Mouse (Mus musculus) T-helper 1 cell (primary cell): ENCODE results near the gene Fancc.
"Not testable (repeated sequence)": the region's sequence is repeated elsewhere in the genome, so short reads cannot be mapped to it uniquely, and the experiment has no call there.

Experiments
- in situ Hi-C: fragments of 300-600 bp; cut with MboI, MseI; formaldehyde crosslinking; loops from one replicate; pipeline ENCODE4 v1.15.1; 2025; ENCODE audit warnings: high pct_unique_total_duplicates

Fancc gene

DNA sequence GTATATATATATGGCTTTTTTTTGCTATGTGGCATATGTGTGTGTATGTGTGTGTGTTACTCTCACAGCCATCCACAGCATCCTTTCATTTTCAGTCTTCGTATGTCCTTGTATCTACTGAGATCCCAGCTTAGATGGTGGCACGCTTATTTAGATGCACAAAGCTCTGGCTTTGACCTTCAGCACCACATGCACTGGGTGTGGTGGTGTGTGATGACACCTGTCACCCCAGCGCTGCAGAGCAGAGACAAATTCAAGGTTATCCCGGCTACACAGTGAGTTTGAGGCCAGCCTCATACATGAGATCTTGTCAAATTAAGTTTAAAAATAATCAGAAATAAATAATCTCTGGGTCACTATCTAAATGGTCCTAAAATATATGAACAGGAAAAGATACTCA, 141.0 kb downstream of the Fancc start:
- in situ Hi-C loops: no loop called here

GRCm38 (mm10) chr13:63353312-63353711, 143.8 kb downstream of the Fancc start:
- in situ Hi-C loops: not testable (repeated sequence)

DNA sequence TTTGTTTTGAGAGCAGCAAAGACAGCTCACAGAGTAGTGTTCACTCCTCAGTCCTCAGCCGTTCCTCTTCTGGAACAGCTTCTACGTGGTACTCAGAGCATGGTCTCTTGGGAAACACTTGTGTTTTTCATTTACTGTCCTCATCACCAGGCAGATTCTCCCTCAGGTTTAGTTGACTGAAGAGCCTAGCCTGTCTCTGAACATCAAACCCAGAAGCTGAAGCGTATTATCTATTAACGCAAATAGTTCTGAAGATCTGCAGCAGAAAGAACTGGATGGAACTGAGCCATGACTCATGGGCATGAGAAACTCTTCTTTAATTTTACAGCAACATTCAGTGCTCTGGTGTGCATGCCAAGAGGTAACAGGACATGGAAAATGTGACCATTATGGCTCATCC, 147.0 kb downstream of the Fancc start:
- in situ Hi-C loops: no loop called here

DNA sequence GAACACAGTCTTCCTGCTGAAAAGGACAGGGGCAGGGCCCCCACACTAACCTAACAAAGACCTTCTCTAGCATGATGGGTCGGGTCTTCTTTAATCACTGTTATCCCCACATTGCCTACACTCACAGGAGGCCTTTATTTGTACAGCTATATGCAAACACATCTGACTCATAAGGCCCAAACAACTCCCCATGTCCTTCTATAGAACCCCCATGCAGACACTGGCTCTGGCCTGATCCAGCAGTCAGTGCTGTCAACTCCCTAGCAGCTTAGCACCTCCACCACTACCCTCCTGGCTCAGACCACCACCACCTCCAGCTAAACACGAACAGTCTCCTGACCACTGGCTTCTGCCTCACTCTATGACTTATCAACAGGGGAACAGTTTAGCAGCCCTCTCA, 149.4 kb downstream of the Fancc start:
- in situ Hi-C loops: no loop called here

DNA sequence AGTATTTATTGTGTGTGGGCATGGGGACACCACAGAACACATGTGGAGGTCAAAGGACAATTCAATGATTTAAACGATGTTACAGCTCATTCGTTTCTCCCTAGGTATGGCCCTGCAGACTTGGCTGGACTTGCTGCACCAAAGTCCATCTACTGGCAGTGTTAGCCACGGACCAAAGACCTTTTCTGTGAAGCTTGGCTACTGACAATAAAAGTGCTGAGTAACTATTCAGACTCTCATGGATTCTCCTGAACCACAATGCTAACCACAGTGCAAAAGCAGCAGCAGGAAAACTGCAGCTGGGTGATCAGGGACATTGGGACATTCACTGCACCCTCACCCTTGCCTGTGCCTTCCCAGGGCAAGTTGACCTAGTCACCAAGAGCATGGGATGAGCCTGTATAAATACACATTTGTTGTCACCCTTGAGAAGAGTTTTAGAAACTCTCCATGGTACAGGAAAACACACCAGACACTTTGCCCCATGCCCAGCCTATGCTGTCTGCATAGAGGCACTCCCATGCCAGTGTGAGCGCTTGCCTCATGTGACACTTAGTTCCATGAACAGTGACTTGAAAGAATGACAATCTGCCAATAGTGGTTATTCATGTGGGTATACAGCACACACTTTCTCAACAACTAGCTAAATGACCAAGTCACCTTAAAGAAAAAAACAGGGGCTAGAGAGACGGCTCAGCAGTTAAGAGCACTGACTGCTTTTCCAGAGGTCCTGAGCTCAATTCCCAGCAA, 151.4 kb downstream of the Fancc start:
- in situ Hi-C loops: no loop called here

DNA sequence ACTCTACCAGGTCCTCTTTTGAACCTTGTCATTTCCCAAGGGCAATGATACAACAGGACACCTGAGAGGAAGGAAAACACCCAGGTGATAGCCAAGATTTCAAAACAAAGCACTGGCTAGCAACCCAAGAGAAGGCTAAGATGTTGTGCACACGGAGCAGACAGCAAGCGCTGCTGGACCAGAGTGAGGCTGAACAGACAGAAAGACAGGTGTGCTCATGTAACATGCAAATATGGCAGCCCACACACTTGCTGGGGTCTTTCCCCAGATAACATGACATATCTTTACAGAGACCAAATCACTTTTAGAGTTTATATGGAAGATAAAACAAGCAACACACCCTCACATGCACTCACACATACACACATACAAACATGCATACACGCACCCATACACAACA, 152.6 kb downstream of the Fancc start:
- in situ Hi-C loops: no loop called here

DNA sequence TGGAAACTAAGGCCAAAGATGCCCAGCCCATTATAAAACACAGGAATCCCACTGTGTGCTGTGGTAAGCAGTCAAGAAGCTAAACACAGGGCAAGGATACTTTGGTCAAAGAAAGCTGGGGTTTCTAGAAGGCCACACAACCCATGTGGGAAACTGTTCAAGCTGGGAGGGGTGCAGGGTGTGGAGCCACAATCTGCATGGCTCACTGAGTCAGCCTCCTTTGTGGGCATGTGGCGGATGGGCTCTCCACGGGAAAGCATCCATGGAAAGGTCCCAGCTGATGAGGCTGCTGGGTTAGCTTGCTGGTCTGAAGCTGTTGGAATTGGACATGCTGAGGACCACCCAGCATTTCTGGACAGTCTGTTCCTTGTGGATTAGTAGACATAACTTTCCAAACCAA, 154.3 kb downstream of the Fancc start:
- in situ Hi-C loops: no loop called here

DNA sequence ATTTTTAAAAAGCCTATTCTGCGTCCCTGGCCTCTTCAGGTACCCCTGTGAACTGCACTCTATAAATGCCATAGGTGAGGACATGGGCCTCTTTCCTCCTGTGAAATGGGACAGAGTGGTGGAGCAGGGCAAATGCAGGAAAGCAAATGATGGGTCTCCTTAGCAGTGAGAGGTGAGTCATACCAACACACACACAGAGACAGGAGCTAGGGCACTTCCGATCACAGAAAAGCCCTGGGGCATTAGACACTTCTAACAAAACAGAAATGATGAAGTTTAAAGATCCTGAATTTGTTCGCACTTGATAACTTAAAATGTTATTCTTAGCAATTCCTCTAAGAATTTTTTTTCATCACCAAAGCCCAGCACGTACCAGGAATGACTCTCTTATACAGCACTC, 157.1 kb downstream of the Fancc start:
- in situ Hi-C loops: no loop called here

DNA sequence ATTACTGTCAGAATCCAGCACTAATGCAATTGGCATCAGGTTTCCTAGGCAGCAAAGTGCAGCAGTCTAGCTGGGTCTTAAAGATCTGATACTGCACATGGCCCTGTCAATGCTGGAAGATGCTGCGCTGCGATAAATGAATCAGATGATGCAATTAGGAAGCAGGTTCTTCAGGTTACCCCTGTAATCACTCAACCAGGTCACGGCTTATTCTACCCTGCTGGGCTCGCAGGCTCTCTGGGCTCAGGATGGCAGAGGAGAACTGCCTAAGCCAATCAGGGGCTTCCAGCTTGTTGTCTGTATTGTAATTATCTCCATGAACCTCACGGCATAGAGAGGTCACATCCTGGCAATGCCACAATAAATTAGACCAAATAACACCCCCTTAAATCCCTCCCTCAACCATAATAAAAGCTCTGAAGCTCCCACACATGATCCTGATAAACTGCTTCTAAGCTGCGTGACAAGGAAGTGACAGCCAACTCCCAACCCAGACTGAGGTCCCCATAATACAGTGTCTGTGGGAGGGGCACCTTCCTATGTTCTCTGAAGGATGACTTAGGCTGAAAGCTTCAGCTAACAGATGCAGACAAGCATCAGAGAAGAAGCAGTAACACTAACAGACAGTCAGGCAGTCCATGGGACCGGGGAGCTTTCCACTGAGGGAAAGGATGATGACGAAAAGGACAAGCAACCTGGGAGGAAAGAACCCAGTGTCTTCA, 159.7 kb downstream of the Fancc start:
- in situ Hi-C loops: no loop called here

- in situ Hi-C loops: no loop called here
Observed at GRCm38 (mm10) chr13:63336335-63336734, 160.7 kb downstream of the Fancc start.

DNA sequence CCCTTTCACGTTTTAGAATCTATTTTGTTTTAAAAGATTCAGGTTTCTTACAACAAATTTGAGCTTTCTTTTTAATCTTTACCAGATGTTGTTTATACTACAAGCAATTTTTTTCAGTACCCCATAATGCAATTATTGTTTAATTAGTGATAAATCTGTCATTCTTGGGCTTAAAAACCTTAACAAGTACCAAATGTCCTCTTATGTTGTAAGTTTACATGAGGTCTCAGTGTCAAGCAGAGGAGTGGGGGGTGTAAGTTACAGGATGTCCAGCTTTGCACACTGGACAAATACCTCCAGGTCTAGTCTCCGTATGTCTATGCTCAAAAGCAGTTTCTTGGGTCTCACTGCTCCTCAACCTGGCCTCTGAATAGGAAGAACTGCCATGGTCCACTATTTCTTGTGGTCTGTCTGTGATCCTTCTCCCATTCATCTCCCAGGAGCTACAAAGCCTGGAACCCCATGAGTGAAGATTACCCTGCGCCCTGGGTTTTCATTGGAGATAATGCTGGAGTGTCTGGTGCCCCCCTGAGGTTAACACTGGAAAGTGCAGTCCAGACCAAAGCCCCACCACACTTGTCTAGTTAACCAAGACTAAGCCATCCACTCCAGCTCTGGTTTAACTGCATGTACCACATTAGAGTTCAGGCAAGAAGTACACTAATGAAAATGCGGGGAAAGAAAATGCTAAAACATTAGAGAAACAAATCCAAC, 161.5 kb downstream of the Fancc start:
- in situ Hi-C loops: no loop called here

GRCm38 (mm10) chr13:63332576-63333300, 164.3 kb downstream of the Fancc start:
- in situ Hi-C loops: loop anchor here (5.0 kb wide), 1 partner anchor 415 kb away; no protein-coding TSS in a partner anchor

DNA sequence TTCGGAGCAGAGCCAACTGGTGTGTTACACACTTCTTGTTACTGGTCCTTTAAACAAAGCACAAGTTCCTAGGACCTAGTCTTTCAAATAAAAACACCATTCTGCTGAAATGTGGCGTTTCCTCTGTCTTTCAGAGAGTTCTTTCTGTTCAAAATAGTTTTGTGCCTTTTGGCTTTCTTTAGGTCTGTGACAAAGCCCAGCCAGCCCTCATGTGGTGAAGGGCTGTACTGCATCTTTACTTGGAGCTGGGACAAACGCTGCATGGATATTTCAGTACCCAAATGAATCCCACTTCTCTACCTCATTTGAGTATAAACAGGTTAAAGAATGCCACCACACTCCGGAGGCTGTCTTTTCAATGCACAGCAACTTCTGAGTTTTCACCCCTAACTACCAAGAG, 165.7 kb downstream of the Fancc start:
- in situ Hi-C loops: loop anchor here (5.0 kb wide), 1 partner anchor 414 kb away; no protein-coding TSS in a partner anchor

GRCm38 (mm10) chr13:63330236-63330860, 166.7 kb downstream of the Fancc start:
- in situ Hi-C loops: loop anchor here (5.0 kb wide), 1 partner anchor 413 kb away; no protein-coding TSS in a partner anchor

DNA sequence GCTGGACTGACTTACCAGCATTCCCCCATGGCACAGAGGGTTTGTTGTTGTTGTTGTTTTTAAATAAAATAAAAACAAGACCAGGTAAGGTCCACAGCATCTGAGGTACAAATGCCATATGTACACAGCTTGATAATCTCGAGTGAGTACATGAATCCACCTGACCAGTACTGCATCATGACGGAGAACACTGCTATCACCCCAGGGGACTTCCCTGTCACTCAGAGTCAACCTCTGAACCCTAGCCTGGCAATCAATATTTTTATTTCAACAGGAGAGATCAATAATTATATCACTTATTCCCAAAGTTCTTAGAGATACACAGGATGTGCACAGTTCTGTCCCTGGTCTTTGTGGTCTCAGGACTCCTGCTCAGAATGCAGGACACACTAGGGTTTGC, 171.1 kb downstream of the Fancc start:
- in situ Hi-C loops: loop anchor here (5.0 kb wide), 1 partner anchor 274 kb away; no protein-coding TSS in a partner anchor

- in situ Hi-C loops: loop anchor here (5.0 kb wide), 1 partner anchor 273 kb away; no protein-coding TSS in a partner anchor
Observed at GRCm38 (mm10) chr13:63324978-63325848, 171.9 kb downstream of the Fancc start.

GRCm38 (mm10) chr13:63324311-63324710, 172.8 kb downstream of the Fancc start:
- in situ Hi-C loops: no loop called here

- in situ Hi-C loops: no loop called here
Observed at GRCm38 (mm10) chr13:63323286-63324075, 173.6 kb downstream of the Fancc start.

DNA sequence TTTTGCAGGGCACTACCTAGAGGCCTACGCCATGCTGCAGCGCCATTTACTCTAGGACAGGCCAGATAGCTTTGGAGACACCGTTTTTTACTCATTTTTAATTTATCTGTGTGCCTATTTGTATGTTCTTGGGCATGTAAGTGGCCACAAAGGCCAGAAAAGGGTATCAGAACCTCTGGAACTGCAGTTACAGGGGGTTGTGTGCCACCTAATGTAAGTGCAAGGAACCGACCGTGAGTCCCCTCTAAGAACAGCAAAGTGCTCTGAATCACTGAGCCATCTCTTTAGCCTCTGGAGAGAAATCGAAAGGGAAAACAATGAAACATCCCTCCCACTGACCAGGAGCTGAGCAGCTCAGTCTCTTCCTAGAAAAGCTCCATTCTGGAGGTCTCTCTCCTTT, 174.3 kb downstream of the Fancc start:
- in situ Hi-C loops: no loop called here
